Comparison of ENCODE assay signal across 8 mouse cellular contexts in genomic region chr17:87106691-87107523, GRCm38 (mm10). TPM values are rescaled to one million over a fixed set of nuclear protein-coding genes. Genes with fewer than 3 reads are reported as not detected.
DNase-seq lines count a peak whose midpoint lies in the region; ATAC-seq and TF ChIP-seq lines count a peak whose summit lies in the region.

No protein-coding gene starts in this region.

- H3K27me3 ChIP-seq in E14TG2a.4 (ENCODE audit: insufficient read depth, low read length) = peaks cover 23% of the 10 kb centered on the region
- H3K27me3 ChIP-seq in forebrain, embryonic 12.5 days = no peaks in the 10 kb centered on the region
- no peaks in the 10 kb centered on the region for H3K27me3 ChIP-seq in heart, postnatal 0 days (ENCODE audit: control insufficient read depth, insufficient read depth, low read length)
- H3K27me3 ChIP-seq in liver, embryonic 16.5 days (ENCODE audit: control insufficient read depth, insufficient read depth, low read depth, low read length) = peaks cover 10% of the 10 kb centered on the region
- no peaks in the 10 kb centered on the region for H3K27me3 ChIP-seq in neural tube, embryonic 13.5 days
- H3K27me3 ChIP-seq in testis, adult 2 months (ENCODE audit: control insufficient read depth, insufficient read depth, low read length) = no peaks in the 10 kb centered on the region

- no peak for TF ChIP-seq EP300 in heart, postnatal 0 days (IDR thresholded peaks at IDR 0.05; ENCODE audit: low read depth)

- H3K4me3 ChIP-seq in E14TG2a.4 (replicated peaks; ENCODE audit: low read length) = peak overlapping the region; percentile 88
- H3K4me3 ChIP-seq in forebrain, embryonic 12.5 days (replicated peaks) = peak overlapping the region; percentile 87
- peak overlapping the region; percentile 95 for H3K4me3 ChIP-seq in heart, postnatal 0 days (ENCODE audit: low read depth, low read length)
- H3K4me3 ChIP-seq in liver, embryonic 16.5 days (ENCODE audit: low read depth, low read length) = peak overlapping the region; percentile 69
- H3K4me3 ChIP-seq in neural tube, embryonic 13.5 days = peak overlapping the region; percentile 60
- peak overlapping the region; percentile 91 for H3K4me3 ChIP-seq in testis, adult 2 months (ENCODE audit: control insufficient read depth, low read depth, low read length)

- peak overlapping the region; percentile 86 for H3K27ac ChIP-seq in forebrain, embryonic 12.5 days
- peak overlapping the region; percentile 82 for H3K27ac ChIP-seq in heart, postnatal 0 days (ENCODE audit: low read depth)
- peak overlapping the region; percentile 50 for H3K27ac ChIP-seq in liver, embryonic 16.5 days (ENCODE audit: low read length)
- H3K27ac ChIP-seq in neural tube, embryonic 13.5 days (replicated peaks) = peak overlapping the region; percentile 94
- peak overlapping the region; percentile 90 for H3K27ac ChIP-seq in testis, adult 2 months (ENCODE audit: control insufficient read depth, insufficient read depth, low read depth, low read length)

- WGBS in forebrain, embryonic 12.5 days = under 1% methylated on average over 46 of the region's 51 CpGs
- under 1% methylated on average over 47 of the region's 51 CpGs for WGBS in heart, postnatal 0 days
- under 1% methylated on average over 48 of the region's 51 CpGs for WGBS in liver, embryonic 16.5 days (ENCODE audit: insufficient replicate concordance)
- WGBS in neural tube, embryonic 13.5 days = under 1% methylated on average over 43 of the region's 51 CpGs

- H3K4me1 ChIP-seq in E14TG2a.4 (replicated peaks; ENCODE audit: low read depth, low read length) = peaks cover 39% of the 10 kb centered on the region
- H3K4me1 ChIP-seq in forebrain, embryonic 12.5 days = peaks cover 22% of the 10 kb centered on the region
- H3K4me1 ChIP-seq in heart, postnatal 0 days (ENCODE audit: control insufficient read depth, insufficient read depth) = peaks cover 25% of the 10 kb centered on the region; the same call in 1 of the 2 replicates
- H3K4me1 ChIP-seq in liver, embryonic 16.5 days (ENCODE audit: control insufficient read depth, low read depth, low read length) = peaks cover 12% of the 10 kb centered on the region
- peaks cover 36% of the 10 kb centered on the region for H3K4me1 ChIP-seq in neural tube, embryonic 13.5 days (replicated peaks)
- H3K4me1 ChIP-seq in testis, adult 2 months (ENCODE audit: control insufficient read depth, insufficient read depth, low read length) = peaks cover 13% of the 10 kb centered on the region

- no peaks in the 10 kb centered on the region for H3K36me3 ChIP-seq in E14TG2a.4 (ENCODE audit: insufficient read depth, low read length)
- no peaks in the 10 kb centered on the region for H3K36me3 ChIP-seq in forebrain, embryonic 12.5 days (replicated peaks)
- H3K36me3 ChIP-seq in heart, postnatal 0 days (replicated peaks; ENCODE audit: control insufficient read depth, insufficient read depth, low read length) = no peaks in the 10 kb centered on the region
- no peaks in the 10 kb centered on the region for H3K36me3 ChIP-seq in liver, embryonic 16.5 days (ENCODE audit: control insufficient read depth, insufficient read depth)
- H3K36me3 ChIP-seq in neural tube, embryonic 13.5 days = no peaks in the 10 kb centered on the region
- H3K36me3 ChIP-seq in testis, adult 2 months (ENCODE audit: control insufficient read depth, insufficient read depth, low read length) = no peaks in the 10 kb centered on the region

- H3K9ac ChIP-seq in forebrain, embryonic 12.5 days = peak overlapping the region; percentile 89
- peak overlapping the region; percentile 92 for H3K9ac ChIP-seq in heart, postnatal 0 days (replicated peaks; ENCODE audit: low read depth, low read length)
- peak overlapping the region; percentile 70 for H3K9ac ChIP-seq in liver, embryonic 16.5 days (ENCODE audit: low read depth, low read length)
- peak overlapping the region; percentile 87 for H3K9ac ChIP-seq in neural tube, embryonic 13.5 days

- peak; percentile 4 for TF ChIP-seq POLR2A in testis, adult 2 months (IDR thresholded peaks at IDR 0.05; ENCODE audit: control insufficient read depth, low read depth, low read length)

- no peak for TF ChIP-seq CTCF in E14TG2a.4 (conservative IDR thresholded peaks at IDR 0.05; ENCODE audit: low read length)
- TF ChIP-seq CTCF in heart, postnatal 0 days (IDR thresholded peaks at IDR 0.05; ENCODE audit: low read depth) = no peak
- no peak for TF ChIP-seq CTCF in testis, adult 2 months (IDR thresholded peaks at IDR 0.05; ENCODE audit: control insufficient read depth, insufficient read depth, insufficient replicate concordance, low read depth, low read length)

- peak; percentile 88 for DNase-seq in c-Kit-positive CD71-positive TER-119-positive erythroid progenitor cells, embryonic 14.5 days (ENCODE audit: low spot score)
- DNase-seq in heart, postnatal 0 days (ENCODE audit: low spot score) = peak; percentile 99
- peak; percentile 97 to 98 for DNase-seq in kidney, postnatal 4 days

- peak overlapping the region; percentile 73 for H3K4me2 ChIP-seq in forebrain, embryonic 12.5 days
- peak overlapping the region; percentile 98 for H3K4me2 ChIP-seq in heart, postnatal 0 days (ENCODE audit: low read depth, low read length)
- H3K4me2 ChIP-seq in liver, embryonic 16.5 days (ENCODE audit: low read depth, low read length) = peak overlapping the region; percentile 82
- H3K4me2 ChIP-seq in neural tube, embryonic 13.5 days = peak overlapping the region; percentile 87

- ATAC-seq in forebrain, embryonic 12.5 days (ENCODE audit: low FRiP score) = peak; percentile 99
- peak; percentile 98 for ATAC-seq in heart, postnatal 0 days (ENCODE audit: insufficient read depth, low read depth)
- ATAC-seq in liver, embryonic 16.5 days (ENCODE audit: low read depth) = peak; percentile 97
- ATAC-seq in neural tube, embryonic 13.5 days (ENCODE audit: low read depth) = peak; percentile 98

- 0 out of 2 replicates have a peak, but pooled peaks cover 3% of the 10 kb centered on the region for H3K9me3 ChIP-seq in E14TG2a.4 (ENCODE audit: low read length)
- H3K9me3 ChIP-seq in forebrain, embryonic 12.5 days = no peaks in the 10 kb centered on the region
- no peaks in the 10 kb centered on the region for H3K9me3 ChIP-seq in heart, postnatal 0 days (replicated peaks; ENCODE audit: control insufficient read depth, low read length)
- H3K9me3 ChIP-seq in liver, embryonic 16.5 days (replicated peaks; ENCODE audit: control insufficient read depth, low read length) = no peaks in the 10 kb centered on the region
- H3K9me3 ChIP-seq in neural tube, embryonic 13.5 days = no peaks in the 10 kb centered on the region

RNA-seq across cellular contexts. Expression of gene Socs5, which starts 0.6 kb away (rescaled TPM):
- 11.6 and 12.8 TPM in 2 replicates for polyA plus RNA-seq in forebrain, embryonic 12.5 days (2016; fragmentation: Nextera tagmentation; extraction: Ambion mirVana)
- 11.4 and 17.7 TPM in 2 replicates for total RNA-seq in heart, postnatal 0 days (2014; rRNA removed; ENCODE audit: low replicate concordance)
- polyA plus RNA-seq in heart, postnatal 0 days (2015; fragmentation: Nextera tagmentation; extraction: Ambion mirVana) = 7.3 and 7.9 TPM in 2 replicates
- polyA plus RNA-seq in liver, embryonic 16.5 days (2015; fragmentation: Nextera tagmentation; extraction: Ambion mirVana) = 1.5 and 1.9 TPM in 2 replicates
- polyA plus RNA-seq in neural tube, embryonic 13.5 days (2015; fragmentation: Nextera tagmentation; extraction: Ambion mirVana) = 14.0 and 15.7 TPM in 2 replicates
- polyA plus RNA-seq in testis, adult 2 months (2012; rRNA removed) = 6.4 and 6.9 TPM in 2 replicates

Comparison
In these comparisons a context has a peak if more than half of its experiments do, and no peak if none do; other contexts are left out.
1. Peak in every context shown above with its lines: DNase-seq, ATAC-seq, H3K4me3 ChIP-seq and H3K27ac ChIP-seq.